Mouse (Mus musculus): ENCODE measurements around the gene Tnr.

DNA sequence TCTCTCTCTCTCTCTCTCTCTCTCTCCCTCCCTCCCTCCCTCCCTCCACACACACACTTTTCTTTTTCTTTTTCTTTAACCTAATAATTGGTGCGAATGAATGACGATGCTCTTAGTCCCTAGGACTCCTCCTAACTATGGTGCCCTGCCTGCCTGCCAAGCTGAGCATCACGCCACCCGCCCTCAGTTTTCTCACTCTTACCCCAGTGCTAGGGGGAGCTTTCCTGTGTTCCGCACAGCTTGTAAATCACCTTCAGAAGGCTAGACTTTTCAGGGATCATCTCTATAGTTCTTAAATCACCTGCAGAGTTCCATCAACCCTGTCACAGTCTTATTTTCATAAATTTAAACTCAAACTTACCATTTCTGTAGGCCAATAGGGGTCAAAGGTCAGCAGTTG, 200.2 kb downstream of the Tnr start:
- TF ChIP-seq CTCF (IDR thresholded peaks at IDR 0.05; ENCODE audit: borderline replicate concordance, extremely low read depth, insufficient read depth, insufficient read length) (no peak), POLR2A (IDR thresholded peaks at IDR 0.05; ENCODE audit: borderline replicate concordance, extremely low read depth, insufficient read depth, insufficient read length, poor library complexity, severe bottlenecking) (no peak)
